Mouse (Mus musculus): ENCODE measurements around the gene Asl. TPM values are rescaled to one million over a fixed set of nuclear protein-coding genes. Genes with fewer than 3 reads are reported as not detected.

Asl gene
- total RNA-seq, 2 experiments from 2014 or later, result 18.0 to 18.8 TPM

DNA sequence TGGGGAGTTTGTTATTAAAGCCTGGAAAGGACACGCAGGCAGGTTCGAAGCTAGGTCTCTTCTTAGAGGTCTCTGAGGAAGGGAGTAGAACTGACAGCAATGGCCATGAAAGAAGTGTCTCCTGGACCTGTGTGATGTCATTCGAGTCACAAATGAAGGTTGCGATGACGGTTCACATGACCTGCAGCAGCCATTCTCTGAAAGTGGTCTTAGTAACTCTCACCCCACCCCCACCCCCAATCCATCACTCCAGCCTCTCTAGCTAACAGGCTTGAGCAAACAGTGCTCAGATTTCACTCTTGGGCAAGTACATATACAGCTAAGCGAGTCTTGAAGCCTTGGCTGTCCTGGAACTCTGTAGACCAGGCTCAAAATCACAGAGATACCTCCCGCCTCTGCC is 25.8 kb downstream of the Asl start:
- DNase-seq, result no peak

DNA sequence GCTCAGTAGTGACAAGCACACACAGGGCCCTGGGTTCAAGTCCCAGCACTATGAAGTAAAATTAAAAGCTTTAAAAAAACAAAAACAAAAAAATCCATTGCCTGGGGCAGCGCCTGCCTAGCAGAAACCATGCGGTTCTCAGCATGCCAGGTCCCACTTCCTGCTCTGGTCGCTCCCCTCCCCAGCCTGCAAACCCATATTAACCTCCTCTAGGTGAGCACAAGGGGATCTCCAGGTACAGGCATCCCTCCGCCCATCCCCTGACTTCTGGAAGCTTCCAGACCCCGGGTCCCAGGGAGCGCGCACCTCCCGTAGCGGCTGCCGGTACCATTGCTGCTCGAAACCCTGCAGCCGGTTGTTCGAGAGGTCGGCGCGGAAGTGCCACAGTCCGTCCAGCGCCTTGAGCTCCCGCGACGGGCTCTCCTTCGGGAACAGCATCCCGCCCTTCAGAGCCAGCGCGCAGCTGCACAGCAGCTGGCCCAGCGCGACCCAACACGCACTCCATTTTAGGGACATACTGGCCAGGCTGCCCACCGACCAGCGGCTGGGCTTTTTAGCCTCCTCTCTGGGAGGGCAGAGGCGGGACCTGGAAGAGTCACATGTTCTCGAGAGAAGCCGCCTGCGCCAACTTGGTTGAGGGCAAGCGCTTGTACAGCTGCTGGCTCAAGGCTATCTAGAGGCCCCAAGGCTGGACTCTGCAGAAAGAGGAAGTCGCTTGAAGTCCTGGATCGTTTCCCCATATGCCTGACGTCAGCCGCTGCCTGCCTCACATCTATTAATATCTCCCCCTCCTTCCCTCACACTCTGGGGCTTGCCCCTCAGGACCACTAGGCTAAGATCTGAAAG is 26.5 kb downstream of the Asl start, which contains the start of gene Gusb:
Gusb (minus strand) TSS at position 749 of the 846 bp plus-strand sequence.
- DNase-seq, result peak; percentile 65 to 68

DNA sequence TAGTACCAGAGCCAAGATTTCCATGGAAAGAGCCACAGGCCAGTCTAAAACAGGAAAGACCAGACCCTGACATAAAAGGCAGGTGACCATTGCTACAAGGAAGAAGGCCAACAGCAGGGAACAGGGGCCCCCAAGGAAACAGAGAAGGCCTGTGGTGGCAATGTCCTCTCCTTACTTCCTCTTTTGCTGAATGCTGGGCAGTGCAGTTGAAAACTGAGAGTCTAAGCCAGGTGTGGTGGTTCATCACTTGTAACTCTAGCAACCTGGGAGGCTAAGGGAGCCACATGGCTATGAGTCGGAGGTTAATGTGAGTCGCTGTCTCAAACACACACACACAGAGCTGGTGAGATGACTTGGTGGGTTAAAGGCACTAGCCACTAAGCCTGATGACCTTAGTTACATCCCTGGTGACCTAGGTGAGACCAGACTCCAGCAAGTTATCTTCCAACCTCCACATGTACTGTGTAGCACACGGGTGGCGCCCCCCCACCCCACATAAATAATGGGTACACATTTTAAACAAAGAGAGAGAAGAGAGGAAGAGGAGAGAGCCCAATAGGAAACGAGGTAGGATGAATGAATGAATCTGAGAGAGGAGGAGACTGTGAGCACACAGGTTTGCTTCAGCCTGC is 27.6 kb downstream of the Asl start:
- DNase-seq, result no peak

DNA sequence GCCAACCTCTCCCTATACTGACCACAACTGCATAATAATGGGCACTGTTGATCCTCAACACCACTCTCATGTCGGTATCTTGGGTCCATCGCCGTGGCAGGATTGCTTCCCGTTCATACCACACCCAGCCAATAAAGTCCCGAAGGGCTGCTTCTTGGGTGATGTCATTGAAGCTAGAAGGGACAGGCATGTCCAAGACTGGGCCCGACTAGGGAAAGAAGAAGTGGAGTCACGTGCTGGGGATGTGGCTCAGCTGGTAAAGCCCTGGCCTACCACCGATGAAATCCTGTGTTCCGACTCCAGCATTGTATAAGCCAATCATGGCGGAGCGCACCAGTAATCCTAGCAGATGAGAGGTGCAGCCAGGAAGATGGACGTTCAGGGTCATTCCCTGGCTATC is 28.3 kb downstream of the Asl start:
- DNase-seq, result no peak

DNA sequence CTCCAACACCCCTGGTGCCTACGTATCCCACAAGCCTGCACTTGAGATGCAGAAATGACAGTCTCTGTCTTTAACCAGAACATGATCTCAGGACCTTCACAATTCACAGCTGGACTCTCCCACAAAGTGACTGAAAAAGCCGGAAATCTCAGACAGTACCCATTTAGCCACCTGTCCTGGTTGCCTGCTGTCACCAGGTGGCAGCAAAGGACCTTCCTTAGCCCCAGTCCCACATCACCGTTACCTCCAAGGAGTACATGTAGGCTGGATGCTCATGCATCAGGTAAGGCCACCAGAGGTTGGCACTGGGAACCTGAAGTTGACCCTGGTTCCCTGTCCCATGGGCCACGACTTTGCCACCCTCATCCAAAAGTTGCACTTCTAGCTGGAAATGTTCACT is 29.9 kb downstream of the Asl start:
- peak in 1 of 2 experiments; percentile 30 for DNase-seq

DNA sequence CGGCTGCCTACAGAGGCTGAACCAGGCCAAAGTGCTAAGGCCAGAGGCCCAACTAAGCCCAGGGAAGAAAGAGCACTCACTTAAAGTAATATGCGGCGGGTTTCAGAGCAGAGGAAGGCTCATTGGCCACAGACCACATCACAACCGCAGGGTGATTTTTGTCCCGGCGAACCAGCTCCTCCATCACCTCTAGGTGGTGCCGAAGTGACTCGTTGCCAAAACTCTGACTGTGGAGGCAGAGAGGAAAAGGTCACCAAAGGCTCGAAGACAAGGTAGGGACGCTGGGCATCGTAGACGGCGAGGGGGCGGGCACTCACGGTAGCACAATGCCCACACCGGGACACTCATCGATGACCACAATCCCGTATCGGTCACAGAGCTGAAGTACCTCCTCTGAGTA is 31.3 kb downstream of the Asl start:
- no peak for DNase-seq

DNA sequence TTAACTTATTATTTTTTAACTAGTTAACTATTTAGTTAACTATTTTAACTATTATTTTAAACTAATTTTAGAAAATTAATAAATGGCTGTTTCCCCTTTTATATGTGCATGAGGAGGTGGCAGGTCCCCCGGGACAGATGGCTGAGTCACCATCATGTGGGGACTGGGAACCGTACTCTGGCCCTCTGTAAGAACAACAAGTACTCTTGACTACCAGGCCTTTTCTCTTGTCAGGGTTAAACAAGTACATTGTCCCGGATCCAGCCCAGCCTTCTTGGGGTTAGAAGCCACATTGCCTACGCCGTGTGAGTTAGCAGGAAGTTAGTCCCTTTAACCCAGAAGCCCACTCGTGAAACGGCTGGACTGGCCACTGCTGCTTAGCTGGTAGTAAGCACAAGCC is 34.1 kb downstream of the Asl start:
- no peak for DNase-seq

DNA sequence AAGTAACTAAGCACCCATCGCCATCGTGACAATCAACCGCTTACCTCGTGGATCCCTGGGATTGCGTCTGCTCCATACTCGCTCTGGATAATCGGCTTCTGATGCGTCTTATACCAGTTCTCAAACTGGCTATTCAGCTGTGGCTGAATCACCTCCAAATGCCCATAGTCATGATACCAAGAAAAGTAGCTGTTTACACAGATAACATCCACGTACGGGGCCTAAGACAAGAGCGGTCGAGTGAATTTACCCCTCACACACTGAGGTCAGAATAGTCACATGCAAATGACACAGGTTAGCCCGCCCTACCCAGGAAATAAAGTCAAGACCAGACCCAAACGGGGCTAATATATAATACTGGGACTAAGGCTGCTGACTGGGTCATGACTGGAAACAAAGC is 35.7 kb downstream of the Asl start:
- no peak for DNase-seq

DNA sequence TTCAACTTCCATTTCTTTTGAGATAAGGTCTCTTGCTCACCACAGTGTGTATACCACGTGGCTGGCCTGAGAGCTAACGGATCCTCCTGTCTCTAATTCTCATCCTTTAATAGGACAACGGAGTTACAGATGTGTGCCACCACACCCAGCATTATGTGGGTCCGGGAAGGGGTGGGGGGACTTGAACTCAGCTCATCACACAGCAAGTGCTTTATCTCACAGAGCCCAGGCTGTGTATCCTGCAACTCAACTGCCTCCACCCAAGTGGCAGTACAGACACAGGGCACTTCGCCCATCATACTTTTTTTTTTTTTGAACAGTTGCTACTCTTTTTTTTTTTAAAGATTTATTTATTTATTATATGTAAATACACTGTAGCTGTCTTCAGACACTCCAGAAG is 37.1 kb downstream of the Asl start:
- no peak for DNase-seq

DNA sequence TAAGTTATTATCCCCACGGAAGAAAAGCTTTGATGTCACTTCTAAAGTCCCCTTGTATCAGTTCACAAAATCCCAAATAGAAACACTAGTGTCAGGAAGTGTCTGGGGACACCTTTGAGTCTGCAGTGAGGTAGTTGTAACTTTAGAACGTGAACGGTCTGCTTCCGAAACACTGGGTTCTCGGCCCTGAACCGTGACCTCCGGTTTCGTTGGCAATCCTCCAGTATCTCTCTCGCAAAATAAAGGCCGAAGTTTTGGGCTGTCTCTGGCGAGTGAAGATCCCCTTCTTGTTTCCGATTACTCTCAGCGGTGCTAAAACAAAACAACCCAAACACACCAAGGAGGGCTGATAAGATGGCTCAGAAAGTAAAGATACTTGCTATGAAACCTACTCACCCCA is 39.7 kb downstream of the Asl start:
- no peak for DNase-seq

DNA sequence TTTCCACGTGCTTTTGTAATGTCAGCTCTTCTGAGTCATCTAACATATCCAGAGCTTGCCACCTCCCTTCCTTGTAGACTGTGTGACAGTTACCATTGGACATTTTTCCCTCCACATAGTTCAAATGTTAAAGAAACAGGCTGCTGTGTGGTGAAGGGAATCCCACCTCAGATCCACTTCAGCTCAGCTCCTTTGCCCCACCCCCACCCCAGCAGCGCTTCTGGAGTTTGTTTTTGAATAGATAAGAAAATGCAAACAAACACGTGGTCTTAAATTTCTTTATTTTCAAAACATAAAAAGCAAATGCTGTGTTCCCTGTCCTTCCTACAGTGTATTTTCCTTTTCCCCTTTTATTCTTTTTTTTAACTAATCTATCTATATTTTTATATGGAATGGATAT is 48.8 kb downstream of the Asl start:
- no peak for DNase-seq

DNA sequence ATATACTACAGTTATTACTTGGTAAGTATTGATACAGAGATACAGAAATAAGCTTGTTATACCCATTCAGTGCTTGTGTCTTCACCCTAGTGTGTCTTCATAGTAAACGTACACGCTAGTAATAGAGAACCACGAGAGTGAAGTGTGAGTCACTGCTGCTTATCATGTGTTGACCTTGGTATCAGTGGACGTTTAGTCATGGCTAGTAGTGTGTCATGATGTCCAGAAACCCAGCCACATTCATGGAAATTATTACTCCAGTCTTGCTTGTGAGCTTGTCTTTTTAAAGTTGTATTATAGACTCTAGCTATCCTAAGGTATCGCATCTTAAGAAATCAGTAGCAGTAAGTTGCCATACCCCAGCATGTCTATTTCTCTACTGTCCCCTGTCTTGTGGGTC is 50.4 kb downstream of the Asl start:
- no peak for DNase-seq

DNA sequence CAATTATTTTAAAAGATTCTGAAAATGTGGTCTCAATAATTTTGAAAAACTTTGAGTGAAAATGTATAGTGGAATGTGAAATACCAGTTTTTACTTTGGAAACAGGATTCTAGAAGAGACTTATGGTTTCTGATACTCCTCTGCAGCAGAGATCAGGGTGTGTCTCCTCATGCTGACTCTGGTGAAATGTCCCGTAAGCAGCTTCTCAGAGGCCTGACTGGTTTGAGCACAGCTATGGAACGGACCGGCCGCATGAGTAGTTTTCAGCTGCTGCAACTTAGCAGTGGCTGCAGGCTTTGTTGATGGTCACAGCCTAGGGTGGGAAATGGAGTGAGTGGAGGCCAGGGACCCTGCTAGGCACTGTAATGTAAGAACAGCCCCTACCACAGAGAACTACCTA is 51.3 kb downstream of the Asl start:
- DNase-seq, result no peak

DNA sequence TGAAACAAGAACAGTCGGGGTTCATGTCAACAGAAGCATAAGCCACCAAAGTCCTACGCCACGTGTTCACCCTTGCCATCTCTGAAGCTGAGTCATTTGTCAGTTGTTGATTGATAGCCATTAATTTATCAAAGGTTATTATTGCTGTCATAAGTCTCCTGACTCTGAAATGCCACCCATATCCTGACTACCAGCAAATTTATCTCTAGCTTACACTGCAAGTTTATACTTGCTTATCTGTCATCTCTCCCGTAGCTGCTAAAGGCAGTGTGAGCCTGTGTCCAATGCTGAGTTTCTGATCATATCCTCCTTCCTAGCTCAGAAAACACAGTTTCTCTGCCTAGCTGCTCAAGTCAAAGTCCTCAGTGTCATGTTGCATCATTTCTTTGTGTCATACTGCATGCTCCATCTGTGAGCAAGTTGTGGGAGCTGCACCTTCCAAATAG is 54.2 kb downstream of the Asl start:
- no peak for DNase-seq

DNA sequence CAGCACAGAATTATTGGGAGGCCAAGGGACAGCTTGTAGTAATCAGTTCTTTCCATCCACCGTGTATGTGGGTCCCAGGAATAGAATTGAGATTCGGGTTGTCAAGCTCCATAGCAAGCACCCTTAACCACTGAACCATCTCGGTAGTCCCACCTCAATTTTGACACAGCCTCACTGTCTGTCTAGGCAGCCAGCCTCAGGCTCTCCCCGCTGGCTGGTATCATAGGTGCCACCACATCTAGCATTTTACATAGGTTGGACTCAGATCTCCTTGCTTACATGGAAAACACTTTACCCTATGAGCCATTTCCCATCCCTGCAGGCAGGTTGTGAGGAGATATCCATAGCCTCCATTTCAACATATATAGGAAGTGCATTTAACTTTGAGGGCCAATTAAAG is 54.7 kb downstream of the Asl start:
- DNase-seq, result no peak

DNA sequence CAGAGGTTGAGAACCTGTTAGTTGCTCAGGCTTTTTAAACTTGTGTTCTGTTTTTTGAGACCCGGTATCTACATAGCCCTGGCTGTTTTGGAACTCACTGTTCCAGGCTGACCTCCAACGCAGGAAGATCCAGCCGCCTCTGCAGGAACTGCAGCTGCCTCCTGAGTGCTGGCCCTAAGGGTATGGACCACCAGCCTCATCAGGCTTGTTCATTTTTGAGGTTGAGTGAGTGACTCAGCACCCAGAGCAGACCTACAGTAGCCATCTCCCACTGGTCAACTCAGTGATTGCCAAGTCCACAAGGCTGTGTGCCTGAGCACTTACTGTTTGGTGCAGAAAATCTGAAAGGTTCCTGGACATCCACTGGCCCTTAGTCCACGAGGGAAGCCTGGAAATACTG is 57.6 kb downstream of the Asl start:
- DNase-seq, result no peak

DNA sequence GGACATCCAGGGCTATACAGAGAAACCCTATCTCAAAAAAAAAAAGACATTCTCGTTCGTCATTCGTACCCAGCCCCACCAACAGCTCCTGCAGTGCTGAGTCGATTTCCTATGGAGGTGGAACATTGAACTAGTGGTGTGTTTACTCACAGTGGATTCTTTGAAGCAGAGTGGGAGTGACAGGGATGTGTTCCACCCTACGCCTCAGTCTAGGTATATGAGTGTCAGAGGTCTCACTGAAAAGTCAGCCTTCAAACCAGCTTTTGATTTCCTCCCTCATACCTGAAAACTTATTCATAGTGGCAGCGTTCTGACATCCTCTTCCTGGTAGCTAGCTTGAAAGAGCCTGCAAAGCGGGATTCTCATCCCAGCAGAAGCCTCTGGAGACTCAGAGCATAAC is 60.6 kb downstream of the Asl start:
- DNase-seq, result no peak

DNA sequence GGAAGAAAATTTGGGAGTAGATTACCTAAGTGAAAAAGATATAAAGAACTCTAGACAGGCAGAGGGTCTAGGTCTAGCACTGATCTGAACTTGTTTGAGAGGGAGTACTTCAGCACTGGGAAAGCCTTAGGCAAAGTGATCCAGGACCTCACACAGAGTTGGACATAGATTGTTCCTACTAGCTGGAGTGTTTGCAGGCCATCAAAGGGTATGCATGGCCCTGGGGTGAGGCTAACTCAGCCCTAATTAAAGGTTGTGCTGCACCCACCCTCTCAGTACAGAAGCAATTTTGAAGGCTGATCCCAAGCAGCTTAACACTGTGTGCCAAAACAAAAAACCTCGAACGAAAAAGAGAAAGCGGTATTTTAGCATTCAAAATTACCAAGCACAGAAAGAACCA is 62.6 kb downstream of the Asl start:
- no peak for DNase-seq

DNA sequence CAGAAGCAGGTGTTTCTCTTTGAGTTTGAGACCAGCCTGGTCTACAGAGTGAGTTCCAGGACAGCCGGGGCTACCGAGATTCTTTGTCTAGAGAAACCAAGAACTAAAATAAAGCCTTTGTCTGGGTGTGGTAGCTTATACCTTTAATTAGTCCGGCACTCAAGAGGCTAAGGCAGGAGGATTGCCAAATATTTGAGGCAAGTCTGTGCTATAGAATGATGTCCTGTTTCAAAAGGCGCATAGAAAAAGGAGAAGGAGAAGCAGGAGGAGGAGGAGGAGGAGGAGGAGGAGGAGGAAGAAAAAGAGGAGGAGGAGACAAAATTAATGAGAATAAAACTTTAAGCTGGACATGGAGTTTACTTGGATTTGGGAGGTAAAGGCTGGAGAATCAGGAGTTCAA is 65.8 kb downstream of the Asl start:
- DNase-seq, result no peak

Other genes with a start within 250 kb of the Asl start
- gene Psph, start 241.8 kb downstream of the Asl start, total RNA-seq (2021), result 10 to 100 TPM; 27.5 to 28.9 TPM
- 10 to 100 TPM; 20.4 to 21.5 TPM for gene Sumf2, start 182.3 kb downstream of the Asl start, total RNA-seq (2021)
- gene Chchd2, start 141.8 kb downstream of the Asl start, total RNA-seq (2021), result 100 to 1,000 TPM; 437 to 493 TPM
- 1 to 10 TPM; 4.5 to 4.9 TPM for gene Zbed5, start 133.5 kb downstream of the Asl start, total RNA-seq (2021)
- 10 to 100 TPM; 23.0 to 23.1 TPM for gene Phkg1, start 130.7 kb downstream of the Asl start, total RNA-seq (2021)
- 1 to 10 TPM; 1.9 to 3.8 TPM for gene Nupr1l, start 120.7 kb downstream of the Asl start, total RNA-seq (2021)
- 10 to 100 TPM; 42.0 to 44.4 TPM for gene Vkorc1l1, start 87.3 kb downstream of the Asl start, total RNA-seq (2021)
- 10 to 100 TPM in 1 of 2 experiments, 1 to 10 TPM in 1; 9.7 to 10.6 TPM for gene Gusb, start 26.2 kb downstream of the Asl start, total RNA-seq (2021)
- gene Crcp, start within 50 bp of the Asl start, total RNA-seq (2021), result 10 to 100 TPM; 37.0 to 38.2 TPM
- 10 to 100 TPM; 50.2 to 50.6 TPM for gene Tpst1, start 44.1 kb upstream of the Asl start, total RNA-seq (2021)
- gene Kctd7, start 115.6 kb upstream of the Asl start, total RNA-seq (2021), result 10 to 100 TPM in 1 of 2 experiments, 1 to 10 TPM in 1; 9.8 to 13.0 TPM
- gene Rabgef1, start 142.6 kb upstream of the Asl start, total RNA-seq (2021), result 10 to 100 TPM; 51.3 to 53.3 TPM
- 10 to 100 TPM; 39.0 to 41.0 TPM for gene Tmem248, start 187.8 kb upstream of the Asl start, total RNA-seq (2021)
- gene Sbds, start 226.3 kb upstream of the Asl start, total RNA-seq (2021), result 10 to 100 TPM; 76.4 to 78.2 TPM
- gene Tyw1, start 226.4 kb upstream of the Asl start, total RNA-seq (2021), result 10 to 100 TPM; 15.2 to 18.2 TPM

Measured in layer of hippocampus, postnatal 36 days (tissue).